24 mouse cellular contexts compared by ENCODE assay signal in the genomic region with DNA sequence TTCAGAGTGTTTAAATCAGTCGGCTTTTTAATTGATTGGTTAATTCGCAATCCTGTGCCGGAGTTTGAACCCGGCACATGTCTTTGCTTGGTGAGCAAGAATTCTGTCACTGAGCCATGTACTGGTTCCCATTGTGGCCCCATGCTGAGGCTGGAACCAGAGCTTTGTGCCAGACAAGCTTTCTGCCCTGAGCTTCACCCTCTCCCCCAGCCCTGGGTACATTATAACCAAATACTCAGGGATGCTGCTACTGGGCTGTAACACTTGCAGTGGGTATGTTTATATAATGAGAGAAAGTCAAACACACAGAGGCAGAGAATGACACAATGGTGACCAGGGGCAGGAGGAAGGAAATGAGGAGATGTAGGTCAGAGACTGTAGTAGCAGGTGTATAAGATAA. TPM values are rescaled to one million over a fixed set of nuclear protein-coding genes. Genes with fewer than 3 reads are reported as not detected.
DNase-seq lines count a peak whose midpoint lies in the region; ATAC-seq and TF ChIP-seq lines count a peak whose summit lies in the region.
"Had no signal": no experiment of that assay in that cellular context is flagged by ENCODE, and none has a peak within 500 bp of the region (broad histone marks: within the 10 kb centered on the region; RNA-seq: fewer than 3 reads in every experiment).

No protein-coding gene starts in this region.

- peak; percentile 60 for DNase-seq in heart, adult 11 months
- no peak for DNase-seq in heart, postnatal 36 days
- DNase-seq in kidney, adult 2 months, result peak; percentile 89
- DNase-seq in kidney, postnatal 4 days, result no peak
- peak; percentile 87 for DNase-seq in kidney, adult 9 months
- peak; percentile 56 to 70 for DNase-seq in kidney, postnatal 25 days
- DNase-seq in lung, postnatal 0 days (ENCODE audit: low spot score), result no peak
- DNase-seq in thymus, postnatal 0 days (ENCODE audit: low spot score), result no peak
- DNase-seq: adrenal gland, adult 8-10 months; adrenal gland, postnatal 25 days; cerebellum, adult 11-12 months; cerebellum, adult 8-10 months; cerebellum, postnatal 36 days; embryo, embryonic 11 days; gastrocnemius, postnatal 36 days had no signal

- no peak overlapping the region for H3K27ac ChIP-seq in kidney, adult 2 months (ENCODE audit: insufficient read depth, low read depth, low read length)
- H3K27ac ChIP-seq in lung, postnatal 0 days (ENCODE audit: low read length), result no peak overlapping the region
- H3K27ac ChIP-seq: embryonic facial prominence, embryonic 10.5 days; embryonic facial prominence, embryonic 13.5 days; forebrain, embryonic 12.5 days; forebrain, embryonic 15.5 days; hindbrain, embryonic 10.5 days; hindbrain, embryonic 13.5 days had no signal

- no peaks in the 10 kb centered on the region for H3K9me3 ChIP-seq in lung, postnatal 0 days (ENCODE audit: low read length)
- H3K9me3 ChIP-seq: embryonic facial prominence, embryonic 10.5 days; embryonic facial prominence, embryonic 13.5 days; forebrain, embryonic 12.5 days; forebrain, embryonic 15.5 days; hindbrain, embryonic 10.5 days; hindbrain, embryonic 13.5 days had no signal

- no peak for TF ChIP-seq CTCF in kidney, adult 2 months (conservative IDR thresholded peaks at IDR 0.05; ENCODE audit: insufficient read depth, insufficient read length, low read depth, low read length)
- no peak for TF ChIP-seq CTCF in lung, postnatal 0 days (IDR thresholded peaks at IDR 0.05)

- H3K4me1 ChIP-seq in kidney, adult 2 months (ENCODE audit: control insufficient read depth, insufficient read depth, low read length), result no peaks in the 10 kb centered on the region
- H3K4me1 ChIP-seq in lung, postnatal 0 days (ENCODE audit: insufficient read depth, low read depth, low read length), result no peaks in the 10 kb centered on the region
- H3K4me1 ChIP-seq: forebrain, embryonic 12.5 days; forebrain, embryonic 15.5 days; hindbrain, embryonic 13.5 days had no signal

- 61% methylated on average over 4 of the region's 4 CpGs for WGBS in kidney, adult 2 months
- 91% methylated on average over 4 of the region's 4 CpGs for WGBS in lung, postnatal 0 days

- H3K9ac ChIP-seq in lung, postnatal 0 days (replicated peaks; ENCODE audit: low read depth), result no peak overlapping the region
- H3K9ac ChIP-seq: embryonic facial prominence, embryonic 13.5 days; forebrain, embryonic 12.5 days; forebrain, embryonic 15.5 days; hindbrain, embryonic 13.5 days had no signal

- no peak for ATAC-seq in lung, postnatal 0 days
- ATAC-seq: activated CD4-positive, CD25-positive, alpha-beta regulatory T cell, adult 4 months; forebrain, embryonic 15.5 days had no signal

- intact Hi-C loops in heart, postnatal 36 days (cut with DNase I), result no loop called here

- H3K4me2 ChIP-seq in lung, postnatal 0 days (replicated peaks; ENCODE audit: low read depth, low read length), result no peak overlapping the region
- H3K4me2 ChIP-seq: embryonic facial prominence, embryonic 13.5 days; forebrain, embryonic 12.5 days; forebrain, embryonic 15.5 days; heart, embryonic 11.5 days; hindbrain, embryonic 13.5 days had no signal

- no peak overlapping the region for H3K4me3 ChIP-seq in kidney, adult 2 months (ENCODE audit: insufficient read depth, low read depth, low read length)
- no peak overlapping the region for H3K4me3 ChIP-seq in lung, postnatal 0 days (ENCODE audit: low read depth, low read length)
- H3K4me3 ChIP-seq: embryonic facial prominence, embryonic 10.5 days; embryonic facial prominence, embryonic 13.5 days; erythroblast, embryonic 14.5 days; forebrain, embryonic 12.5 days; forebrain, embryonic 15.5 days; hindbrain, embryonic 10.5 days; hindbrain, embryonic 13.5 days had no signal

- no peak for TF ChIP-seq POLR2A in kidney, adult 2 months (IDR thresholded peaks at IDR 0.05; ENCODE audit: low read depth, low read length)

- H3K36me3 ChIP-seq in kidney, adult 2 months (ENCODE audit: control insufficient read depth, insufficient read depth, low read length), result no peaks in the 10 kb centered on the region
- H3K36me3 ChIP-seq in lung, postnatal 0 days (ENCODE audit: insufficient read depth, low read length), result no peaks in the 10 kb centered on the region
- H3K36me3 ChIP-seq: embryonic facial prominence, embryonic 10.5 days; embryonic facial prominence, embryonic 13.5 days; forebrain, embryonic 12.5 days; forebrain, embryonic 15.5 days; hindbrain, embryonic 10.5 days; hindbrain, embryonic 13.5 days had no signal

- H3K27me3 ChIP-seq in kidney, adult 2 months (replicated peaks; ENCODE audit: control insufficient read depth, insufficient read depth, low read length), result no peaks in the 10 kb centered on the region
- H3K27me3 ChIP-seq in lung, postnatal 0 days (replicated peaks; ENCODE audit: insufficient read depth, low read length), result no peaks in the 10 kb centered on the region
- H3K27me3 ChIP-seq: embryonic facial prominence, embryonic 13.5 days; forebrain, embryonic 12.5 days; forebrain, embryonic 15.5 days; hindbrain, embryonic 13.5 days had no signal

- no peak for TF ChIP-seq EP300 in lung, postnatal 0 days (IDR thresholded peaks at IDR 0.05)

RNA-seq across cellular contexts. Expression of a gene that starts 43.8 kb away (rescaled TPM):
- 1 to 10 TPM; 1.7 to 1.8 TPM for total RNA-seq in heart, postnatal 36 days (2021)
- 2.6 and 3.0 TPM in 2 replicates for polyA plus RNA-seq in kidney, adult 2 months (2012; rRNA removed)
- polyA plus RNA-seq in lung, postnatal 0 days (2015; fragmentation: Nextera tagmentation; extraction: Ambion mirVana), result 1.9 and 2.2 TPM in 2 replicates
- 3.7 TPM in 2 replicates for polyA plus RNA-seq in thymus, postnatal 0 days (2015; fragmentation: Nextera tagmentation; extraction: Ambion mirVana)
- polyA plus RNA-seq: erythroblast, embryonic 14.5 days had no signal

Comparison
In these comparisons a context has a peak if more than half of its experiments do, and no peak if none do; other contexts are left out.
1. DNase-seq: peak in heart, adult 11 months (single experiment), kidney, adult 2 months (single experiment), kidney, adult 9 months (single experiment) and kidney, postnatal 25 days (2 of 2); none in heart, postnatal 36 days (0 of 2), kidney, postnatal 4 days (0 of 2), lung, postnatal 0 days (single experiment) and thymus, postnatal 0 days (single experiment).